Comparison of ENCODE assay signal across 7 mouse cellular contexts in genomic region chr3:30546831-30547369, GRCm38 (mm10). TPM values are rescaled to one million over a fixed set of nuclear protein-coding genes. Genes with fewer than 3 reads are reported as not detected.
A peak's percentile ranks its signal among the peaks of the same experiment; 100 is the strongest.
DNase-seq lines count a peak whose midpoint lies in the region; ATAC-seq lines count a peak whose summit lies in the region.

No protein-coding gene starts in this region.

- intact Hi-C loops in heart, postnatal 36 days (cut with DNase I) = no loop called here

- no peaks in the 10 kb centered on the region for H3K27me3 ChIP-seq in limb, embryonic 13.5 days
- no peaks in the 10 kb centered on the region for H3K27me3 ChIP-seq in stomach, embryonic 15.5 days (replicated peaks)

- 50% methylated on average over 11 of the region's 11 CpGs for WGBS in limb, embryonic 13.5 days
- WGBS in stomach, embryonic 15.5 days = 50% methylated on average over 11 of the region's 11 CpGs

- peaks cover 34% of the 10 kb centered on the region for H3K4me1 ChIP-seq in limb, embryonic 13.5 days
- H3K4me1 ChIP-seq in stomach, embryonic 15.5 days = peaks cover 9% of the 10 kb centered on the region; the same call in 1 of the 2 replicates

- no peaks in the 10 kb centered on the region for H3K36me3 ChIP-seq in limb, embryonic 13.5 days
- no peaks in the 10 kb centered on the region for H3K36me3 ChIP-seq in stomach, embryonic 15.5 days

- no peak overlapping the region for H3K27ac ChIP-seq in limb, embryonic 13.5 days
- H3K27ac ChIP-seq in stomach, embryonic 15.5 days = no peak overlapping the region

- H3K4me3 ChIP-seq in limb, embryonic 13.5 days = 0 out of 2 replicates have a peak overlapping the region, but pooled peaks have one; percentile 5
- no peak overlapping the region for H3K4me3 ChIP-seq in stomach, embryonic 15.5 days (replicated peaks)

- no peaks in the 10 kb centered on the region for H3K9me3 ChIP-seq in limb, embryonic 13.5 days
- no peaks in the 10 kb centered on the region for H3K9me3 ChIP-seq in stomach, embryonic 15.5 days

- DNase-seq in urinary bladder, postnatal 14 days (ENCODE audit: low spot score) = peak; percentile 51
- DNase-seq in urinary bladder, postnatal 25 days (ENCODE audit: low spot score) = no peak
- DNase-seq in frontal cortex, postnatal 10 days (ENCODE audit: low spot score in 2 of 2) = peak; percentile 18 to 21
- DNase-seq in heart, postnatal 36 days = peak; percentile 79 to 81
- DNase-seq in B cell, adult 2 months = no peak

- peak overlapping the region; percentile 43 for H3K4me2 ChIP-seq in limb, embryonic 13.5 days (replicated peaks)
- peak overlapping the region; percentile 9; the same call in 1 of the 2 replicates for H3K4me2 ChIP-seq in stomach, embryonic 15.5 days

- ATAC-seq in limb, embryonic 13.5 days (ENCODE audit: low FRiP score, low read depth) = peak; percentile 67
- no peak for ATAC-seq in stomach, embryonic 15.5 days (ENCODE audit: insufficient read depth, low FRiP score, low read depth)

- H3K9ac ChIP-seq in limb, embryonic 13.5 days = no peak overlapping the region
- H3K9ac ChIP-seq in stomach, embryonic 15.5 days = no peak overlapping the region

RNA-seq across cellular contexts. Expression of gene Mecom, which starts 0.9 kb away (rescaled TPM):
- total RNA-seq in heart, postnatal 36 days (2021) = 10 to 100 TPM; 16.9 to 21.6 TPM
- 87.4 and 90.7 TPM in 2 replicates for polyA plus RNA-seq in limb, embryonic 13.5 days (2015; fragmentation: Nextera tagmentation; extraction: Ambion mirVana)
- 46.4 and 53.0 TPM in 2 replicates for polyA plus RNA-seq in stomach, embryonic 15.5 days (2015; fragmentation: Nextera tagmentation; extraction: Ambion mirVana)

RNA-seq across cellular contexts. Expression of gene Actrt3, which starts 52.8 kb away (rescaled TPM):
- total RNA-seq in heart, postnatal 36 days (2021) = not detected
- polyA plus RNA-seq in limb, embryonic 13.5 days (2015; fragmentation: Nextera tagmentation; extraction: Ambion mirVana) = 0.11 TPM in 1 of 2 replicates, not detected in the other
- 0.46 and 0.70 TPM in 2 replicates for polyA plus RNA-seq in stomach, embryonic 15.5 days (2015; fragmentation: Nextera tagmentation; extraction: Ambion mirVana)

RNA-seq across cellular contexts. Expression of gene Mynn, which starts 55.0 kb away (rescaled TPM):
- total RNA-seq in heart, postnatal 36 days (2021) = 10 to 100 TPM; 13.7 to 16.7 TPM
- 35.6 and 38.0 TPM in 2 replicates for polyA plus RNA-seq in limb, embryonic 13.5 days (2015; fragmentation: Nextera tagmentation; extraction: Ambion mirVana)
- 23.8 and 25.8 TPM in 2 replicates for polyA plus RNA-seq in stomach, embryonic 15.5 days (2015; fragmentation: Nextera tagmentation; extraction: Ambion mirVana)

Comparison
In these comparisons a context has a peak if more than half of its experiments do, and no peak if none do; other contexts are left out.
1. DNase-seq: peak in urinary bladder, postnatal 14 days (single experiment), frontal cortex, postnatal 10 days (2 of 2) and heart, postnatal 36 days (2 of 2); none in urinary bladder, postnatal 25 days (single experiment) and B cell, adult 2 months (0 of 2).